Mouse (Mus musculus) lung, embryonic 14.5 days (tissue): ENCODE measurements around the gene Icam1. TPM values are rescaled to one million over a fixed set of nuclear protein-coding genes. Genes with fewer than 3 reads are reported as not detected.
"Not testable (repeated sequence)": the region's sequence is repeated elsewhere in the genome, so short reads cannot be mapped to it uniquely, and the experiment has no call there.

ENCODE experiments used
- ATAC-seq: fragments of 200-750 bp; cut with Nextera tagmentation; 2 replicates; pipeline ENCODE4 v1.8.0; 2017; ENCODE audit warnings: mild to moderate bottlenecking, moderate TSS enrichment, moderate library complexity; ENCODE audit not compliant: insufficient read depth
- DNase-seq: peaks from one replicate; pipeline ENCODE4 v3.0.0-alpha.2; 2015
- H3K27ac ChIP-seq: fragments of 300-500 bp; sonication (generic); 2 replicates; pipeline ENCODE4 v1.5.1; 2014; ENCODE audit warnings: low read depth, mild to moderate bottlenecking, moderate library complexity
- H3K27me3 ChIP-seq: fragments of 300-500 bp; sonication (generic); 2 replicates; pipeline ENCODE4 v1.6.1; 2014; ENCODE audit warnings: low read length, control low read depth; ENCODE audit not compliant: insufficient read depth
- H3K36me3 ChIP-seq: fragments of 300-500 bp; sonication (generic); 2 replicates; pipeline ENCODE4 v1.6.1; 2014; ENCODE audit warnings: control low read depth; ENCODE audit not compliant: insufficient read depth
- H3K4me1 ChIP-seq: fragments of 300-500 bp; sonication (generic); 2 replicates; pipeline ENCODE4 v1.6.1; 2014; ENCODE audit warnings: antibody characterized with exemption, control low read depth; ENCODE audit not compliant: insufficient read depth
- H3K4me2 ChIP-seq: fragments of 300-500 bp; sonication (generic); 2 replicates; pipeline ENCODE4 v1.6.1; 2014; ENCODE audit warnings: mild to moderate bottlenecking
- H3K4me3 ChIP-seq: fragments of 300-500 bp; sonication (generic); 2 replicates; pipeline ENCODE4 v1.5.1; 2014; ENCODE audit warnings: low read depth, low read length
- H3K9ac ChIP-seq: fragments of 300-500 bp; sonication (generic); 2 replicates; pipeline ENCODE4 v1.6.1; 2014
- H3K9me3 ChIP-seq: fragments of 300-500 bp; sonication (generic); 2 replicates; pipeline ENCODE4 v1.6.1; 2016; ENCODE audit warnings: low read depth, low read length, control low read depth
- CTCF ChIP-seq: IDR thresholded peaks from 2 replicates; pipeline ENCODE4 v1.5.1; 2016; ENCODE audit warnings: antibody characterized with exemption, low read depth
- WGBS: fragments of 180-500 bp; shearing (Covaris S2); extraction: QIAGEN DNeasy Blood & Tissue Kit; methylation state at CpG from one replicate; pipeline ENCODE4 v1.1.7; 2014; 5-methylcytosine and 5-hydroxymethylcytosine counted together
- polyA plus RNA-seq: library from polyadenylated mRNA; unstranded; fragments of >200 nt; fragmentation: Nextera tagmentation; extraction: Ambion mirVana; gene quantifications from 2 replicates; pipeline ENCODE4 v1.2.1, GENCODE M21; 2014

The Icam1 gene
- polyA plus RNA-seq, 1 experiment from 2014 or later, result 33.6 TPM

DNA sequence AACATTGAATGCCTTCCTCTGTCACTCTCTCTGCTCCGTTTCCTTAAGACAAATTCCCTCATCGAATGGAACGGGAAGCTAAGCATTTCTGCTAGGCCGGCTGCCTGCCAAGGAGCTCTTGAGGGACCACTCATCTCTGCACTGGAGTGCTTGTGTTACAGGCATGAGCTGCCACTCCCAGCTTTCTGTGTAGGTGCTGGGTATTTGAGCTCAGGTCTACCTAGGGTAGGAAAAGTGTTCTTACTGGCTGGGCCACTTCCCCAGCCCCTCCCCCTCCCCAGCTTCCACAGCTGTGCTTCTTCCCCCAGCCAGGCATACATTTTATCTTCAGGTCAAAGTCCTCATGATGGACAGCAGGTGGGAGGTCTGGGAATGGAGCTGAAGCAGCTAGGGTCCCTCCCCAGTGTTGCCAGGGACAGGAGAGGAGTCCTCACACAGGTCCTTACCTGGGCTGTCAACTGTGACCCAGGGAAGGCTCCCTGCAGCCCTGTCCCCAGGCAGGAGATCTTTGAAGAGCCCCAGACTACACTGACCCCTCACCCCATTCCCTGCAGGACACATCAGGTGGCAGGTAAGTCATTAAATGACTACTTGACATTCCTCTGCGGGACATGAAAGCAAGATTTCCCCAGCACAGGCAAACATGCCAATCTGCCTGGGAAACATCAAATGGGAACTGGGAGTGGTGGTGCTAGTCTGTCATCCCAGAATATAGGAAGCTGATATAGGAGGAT is 22.5 kb upstream of the Icam1 start:
- peak; percentile 87 for ATAC-seq
- no peaks in the 10 kb centered on the region for H3K9me3 ChIP-seq
- WGBS, result 31% methylated on average over 5 of the region's 5 CpGs
- 0 out of 2 replicates have a peak overlapping the region, but pooled peaks have one; percentile 24 for H3K4me2 ChIP-seq
- H3K36me3 ChIP-seq, result no peaks in the 10 kb centered on the region
- no peak overlapping the region for H3K9ac ChIP-seq
- H3K4me3 ChIP-seq, result no peak overlapping the region
- H3K27ac ChIP-seq, result peak overlapping the region; percentile 68; the same call in 1 of the 2 replicates
- peak; percentile 86 for DNase-seq
- H3K4me1 ChIP-seq, result peaks cover 3% of the 10 kb centered on the region; the same call in 1 of the 2 replicates
- no peaks in the 10 kb centered on the region for H3K27me3 ChIP-seq
- TF ChIP-seq CTCF, result no peak

- H3K9ac ChIP-seq, result no peak overlapping the region
- no peak overlapping the region for H3K4me2 ChIP-seq
- no peaks in the 10 kb centered on the region for H3K27me3 ChIP-seq
- peak; percentile 24; the same call in 1 of the 2 replicates for TF ChIP-seq CTCF
- H3K4me1 ChIP-seq, result peaks cover 3% of the 10 kb centered on the region; the same call in 1 of the 2 replicates
- H3K4me3 ChIP-seq, result no peak overlapping the region
- no peaks in the 10 kb centered on the region for H3K36me3 ChIP-seq
- no peak overlapping the region for H3K27ac ChIP-seq
- ATAC-seq, result no peak
- WGBS, result 67% methylated on average over 3 of the region's 3 CpGs
- no peaks in the 10 kb centered on the region for H3K9me3 ChIP-seq
- DNase-seq, result no peak
Observed at GRCm38 (mm10) chr9:20995069-20995468, 20.7 kb upstream of the Icam1 start.

DNA sequence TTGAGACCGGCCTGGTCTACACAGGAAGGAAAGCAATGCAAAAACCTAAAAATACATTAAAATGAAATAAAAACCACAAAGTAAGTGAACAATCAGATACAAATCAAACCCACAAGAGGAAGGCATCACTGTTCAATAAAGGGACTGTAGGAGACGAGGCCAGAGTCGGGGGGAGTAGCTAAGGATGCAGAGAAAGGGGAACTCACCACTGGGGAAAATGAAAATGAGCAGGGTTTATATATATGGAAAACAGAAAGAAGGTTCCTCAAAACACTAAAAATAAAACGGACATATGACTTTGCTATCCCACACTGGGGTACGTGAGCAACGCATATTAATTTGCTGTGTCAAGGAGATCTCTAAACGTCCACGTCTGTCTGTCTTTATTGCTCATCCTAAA is 18.7 kb upstream of the Icam1 start:
- ATAC-seq (no peak), DNase-seq (no peak)
- 82% methylated on average over 8 of the region's 8 CpGs for WGBS
- Histone ChIP-seq H3K36me3 (no peaks in the 10 kb centered on the region), H3K4me2 (no peak overlapping the region), H3K4me3 (no peak overlapping the region), H3K9ac (no peak overlapping the region), H3K27ac (no peak overlapping the region), H3K4me1 (peaks cover 3% of the 10 kb centered on the region; the same call in 1 of the 2 replicates), H3K9me3 (no peaks in the 10 kb centered on the region), H3K27me3 (no peaks in the 10 kb centered on the region)
- TF ChIP-seq CTCF, result no peak

GRCm38 (mm10) chr9:20998337-20998736 is 17.4 kb upstream of the Icam1 start:
- H3K4me3 ChIP-seq, H3K4me1 ChIP-seq, H3K4me2 ChIP-seq, H3K27ac ChIP-seq, H3K27me3 ChIP-seq, H3K9me3 ChIP-seq, H3K36me3 ChIP-seq, H3K9ac ChIP-seq, ATAC-seq: not testable (repeated sequence)
- WGBS, result 50% methylated on average over 1 of the region's 1 CpGs
- peak; percentile 70 for TF ChIP-seq CTCF
- peak; percentile 77 for DNase-seq

DNA sequence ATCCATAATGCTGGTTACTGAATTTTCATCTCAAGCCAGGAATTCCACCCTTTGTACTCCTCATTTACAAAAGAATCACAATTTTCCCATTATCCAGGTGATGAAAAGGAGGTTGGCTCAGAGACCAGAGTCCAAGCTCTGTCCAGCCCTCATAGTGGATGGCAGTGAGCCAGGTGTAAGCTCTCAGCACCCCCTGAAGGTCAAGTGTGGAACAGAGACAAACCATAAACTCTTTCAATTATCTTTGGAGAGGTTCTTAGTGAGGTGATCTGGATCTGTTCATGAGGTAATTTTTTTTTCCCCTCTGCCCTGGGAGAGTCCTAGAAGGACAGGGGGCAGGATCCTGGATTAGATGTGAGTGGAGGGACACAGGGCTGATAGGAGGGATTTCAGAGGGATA is 15.0 kb upstream of the Icam1 start:
- Histone ChIP-seq H3K9ac (no peak overlapping the region; the same call in 1 of the 2 replicates), H3K27ac (no peak overlapping the region), H3K36me3 (peaks cover 12% of the 10 kb centered on the region), H3K4me2 (no peak overlapping the region), H3K4me3 (no peak overlapping the region), H3K9me3 (no peaks in the 10 kb centered on the region), H3K27me3 (no peaks in the 10 kb centered on the region), H3K4me1 (no peaks in the 10 kb centered on the region)
- peak; percentile 62 for TF ChIP-seq CTCF
- ATAC-seq (no peak), DNase-seq (peak; percentile 62)

GRCm38 (mm10) chr9:21001651-21002200 is 14.1 kb upstream of the Icam1 start:
- Histone ChIP-seq H3K4me2 (peak overlapping the region; percentile 89; the same call in 1 of the 2 replicates), H3K27ac (no peak overlapping the region), H3K4me1 (no peaks in the 10 kb centered on the region), H3K36me3 (peaks cover 20% of the 10 kb centered on the region), H3K4me3 (peak overlapping the region; percentile 78), H3K9ac (no peak overlapping the region), H3K27me3 (no peaks in the 10 kb centered on the region), H3K9me3 (no peaks in the 10 kb centered on the region)
- WGBS, result 45% methylated on average over 6 of the region's 6 CpGs
- ATAC-seq (no peak), DNase-seq (no peak)
- TF ChIP-seq CTCF, result no peak

DNA sequence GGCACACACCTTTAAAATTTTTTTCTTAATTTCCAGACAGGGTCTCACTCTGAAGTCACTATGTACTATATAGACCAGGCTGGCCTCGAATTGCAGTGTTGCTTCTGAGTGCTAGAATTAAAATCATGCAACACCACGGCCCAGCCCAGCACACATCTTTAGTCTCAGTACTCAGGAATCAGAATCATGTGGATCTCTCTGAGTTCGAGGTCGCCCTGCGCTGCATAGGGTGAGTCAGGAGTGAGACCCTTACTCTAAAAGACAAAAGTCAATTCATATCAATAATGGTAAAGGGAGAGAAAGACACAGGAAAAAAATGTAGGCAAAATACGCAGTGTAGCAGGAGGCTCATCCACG is 13.5 kb upstream of the Icam1 start:
- peak overlapping the region; percentile 89 for H3K4me2 ChIP-seq
- WGBS, result 10% methylated on average over 7 of the region's 7 CpGs
- DNase-seq (peak; percentile 33), ATAC-seq (0 out of 2 replicates have a peak, but pooled peaks have one; percentile 24)
- H3K36me3 ChIP-seq, result peaks cover 25% of the 10 kb centered on the region
- H3K9ac ChIP-seq, result peak overlapping the region; percentile 85
- peak overlapping the region; percentile 84 for H3K27ac ChIP-seq
- no peaks in the 10 kb centered on the region for H3K4me1 ChIP-seq
- no peaks in the 10 kb centered on the region for H3K27me3 ChIP-seq
- TF ChIP-seq CTCF, result no peak
- H3K4me3 ChIP-seq, result peak overlapping the region; percentile 78
- H3K9me3 ChIP-seq, result no peaks in the 10 kb centered on the region
